Mouse (Mus musculus): ENCODE measurements at regions not wholly inside any gene's neighbourhood (a gene's known extent, or its start where the extent isn't known, plus 50 kb on each side); places are given as distances from the start of the nearest gene placed in this dataset.
A peak's percentile ranks its signal among the peaks of the same experiment; 100 is the strongest.

- no peak for ATAC-seq (ENCODE audit: low FRiP score, low read depth)
- peaks cover 4% of the 10 kb centered on the region for H3K4me1 ChIP-seq
- no peak overlapping the region for H3K9ac ChIP-seq
- WGBS = 94% methylated on average over 12 of the region's 12 CpGs
- no peaks in the 10 kb centered on the region for H3K27me3 ChIP-seq (replicated peaks)
- no peaks in the 10 kb centered on the region for H3K36me3 ChIP-seq
- no peak overlapping the region for H3K4me3 ChIP-seq
- H3K4me2 ChIP-seq (replicated peaks) = no peak overlapping the region
- H3K9me3 ChIP-seq = no peaks in the 10 kb centered on the region
- H3K27ac ChIP-seq = no peak overlapping the region
Observed at GRCm38 (mm10) chr10:122615658-122616057, 62.9 kb upstream of the Ppm1h start.

GRCm38 (mm10) chr10:122616385-122616784 is 62.2 kb upstream of the Ppm1h start:
- Histone ChIP-seq H3K27me3 (replicated peaks) (no peaks in the 10 kb centered on the region), H3K4me1 (peaks cover 4% of the 10 kb centered on the region), H3K4me2 (replicated peaks) (no peak overlapping the region), H3K4me3 (no peak overlapping the region), H3K36me3 (no peaks in the 10 kb centered on the region), H3K27ac (no peak overlapping the region), H3K9ac (no peak overlapping the region), H3K9me3 (no peaks in the 10 kb centered on the region)
- 87% methylated on average over 6 of the region's 6 CpGs for WGBS
- no peak for ATAC-seq (ENCODE audit: low FRiP score, low read depth)

- ATAC-seq (ENCODE audit: low FRiP score, low read depth) = 0 out of 2 replicates have a peak, but pooled peaks have one; percentile 65
- no peak overlapping the region for H3K27ac ChIP-seq
- H3K4me1 ChIP-seq = peaks cover 4% of the 10 kb centered on the region
- WGBS = 27% methylated on average over 3 of the region's 3 CpGs
- no peak overlapping the region for H3K4me3 ChIP-seq
- no peaks in the 10 kb centered on the region for H3K36me3 ChIP-seq
- H3K4me2 ChIP-seq (replicated peaks) = no peak overlapping the region
- no peaks in the 10 kb centered on the region for H3K9me3 ChIP-seq
- H3K27me3 ChIP-seq (replicated peaks) = no peaks in the 10 kb centered on the region
- H3K9ac ChIP-seq = no peak overlapping the region
Observed at GRCm38 (mm10) chr10:122618854-122619253, 59.7 kb upstream of the Ppm1h start.

DNA sequence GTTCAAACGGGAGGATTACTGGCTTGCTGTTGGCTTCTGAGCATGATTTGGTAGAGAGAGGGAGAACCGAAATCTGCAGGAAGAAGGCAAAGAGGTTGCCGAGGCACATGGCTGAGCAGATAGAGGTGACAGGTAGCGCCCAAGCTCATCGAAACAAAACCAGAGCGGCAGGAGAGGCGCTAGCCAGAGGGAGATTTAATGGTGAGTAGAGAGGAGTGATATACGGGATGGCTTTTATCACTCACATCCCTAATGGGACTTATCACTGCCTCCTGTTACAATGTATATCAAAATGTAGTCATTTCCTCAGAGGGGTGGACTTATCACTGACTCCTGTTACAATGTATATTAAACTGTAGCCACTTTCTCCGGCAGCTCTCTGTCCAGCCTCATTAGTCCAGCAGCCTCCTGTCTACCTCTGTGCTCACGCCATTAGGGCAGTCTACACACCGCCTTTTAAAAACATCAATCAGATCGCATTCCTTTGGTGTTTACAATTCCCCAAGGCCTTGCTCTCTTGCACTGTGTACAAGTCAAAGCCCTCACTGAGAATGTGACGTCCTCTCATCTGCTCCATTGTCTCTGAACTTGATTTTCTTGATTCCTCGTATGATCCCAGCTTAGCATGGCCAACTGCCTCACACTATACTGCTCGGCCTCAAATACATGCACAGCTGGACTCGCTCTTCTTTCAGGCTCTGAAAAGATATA is 59.0 kb upstream of the Ppm1h start:
- H3K27ac ChIP-seq = no peak overlapping the region
- no peak overlapping the region for H3K4me2 ChIP-seq (replicated peaks)
- H3K4me1 ChIP-seq = peaks cover 4% of the 10 kb centered on the region
- 64% methylated on average over 16 of the region's 16 CpGs for WGBS
- no peak for ATAC-seq (ENCODE audit: low FRiP score, low read depth)
- no peak overlapping the region for H3K4me3 ChIP-seq
- H3K9ac ChIP-seq = no peak overlapping the region
- H3K9me3 ChIP-seq = no peaks in the 10 kb centered on the region
- no peaks in the 10 kb centered on the region for H3K36me3 ChIP-seq
- H3K27me3 ChIP-seq (replicated peaks) = no peaks in the 10 kb centered on the region
